Mouse (Mus musculus) olfactory bulb, adult 2 months (tissue): ENCODE results near the gene Ubap1.

Source experiments
- CTCF ChIP-seq: fragments of 200-500 bp; IDR thresholded peaks from 2 replicates; pipeline ENCODE4 v1.5.1; 2012; ENCODE audit warnings: low read depth, mild to moderate bottlenecking, low read length, moderate library complexity; ENCODE audit not compliant: insufficient read depth
- POLR2A ChIP-seq: fragments of 200-500 bp; IDR thresholded peaks from 2 replicates; pipeline ENCODE4 v1.6.1; 2012; ENCODE audit warnings: mild to moderate bottlenecking, low read depth, low read length, moderate library complexity; ENCODE audit not compliant: insufficient read depth

GRCm38 (mm10) chr4:41353265-41353664 lies 4.5 kb downstream of the Ubap1 start:
- TF ChIP-seq POLR2A (no peak), CTCF (no peak)
